Comparison of ENCODE assay signal across 8 mouse cellular contexts in genomic region chr13:56113431-56114248, GRCm38 (mm10). TPM values are rescaled to one million over a fixed set of nuclear protein-coding genes. Genes with fewer than 3 reads are reported as not detected.
DNase-seq lines count a peak whose midpoint lies in the region; ATAC-seq and TF ChIP-seq lines count a peak whose summit lies in the region.

No protein-coding gene starts in this region.

- H3K4me2 ChIP-seq in intestine, embryonic 16.5 days (ENCODE audit: low read depth, low read length) = peak overlapping the region; percentile 11
- H3K4me2 ChIP-seq in lung, postnatal 0 days (replicated peaks; ENCODE audit: low read depth, low read length) = peak overlapping the region; percentile 40

- H3K27me3 ChIP-seq in intestine, embryonic 16.5 days (replicated peaks; ENCODE audit: control insufficient read depth, insufficient read depth, low read length) = no peaks in the 10 kb centered on the region
- H3K27me3 ChIP-seq in lung, postnatal 0 days (replicated peaks; ENCODE audit: insufficient read depth, low read length) = no peaks in the 10 kb centered on the region

- no peak overlapping the region for H3K4me3 ChIP-seq in intestine, embryonic 16.5 days (ENCODE audit: low read length)
- no peak overlapping the region for H3K4me3 ChIP-seq in lung, postnatal 0 days (ENCODE audit: low read depth, low read length)

- peak; percentile 52 to 75 for DNase-seq in adrenal gland, adult (ENCODE audit: inconsistent age in 2 of 2, low spot score in 1 of 2)
- DNase-seq in adrenal gland, adult 18-20 months (ENCODE audit: low spot score in 2 of 2) = no peak
- DNase-seq in adipocyte (ENCODE audit: low spot score) = peak; percentile 78
- peak; percentile 57 for DNase-seq in gastrocnemius, postnatal 10 days
- peak; percentile 70 for DNase-seq in lung, postnatal 0 days (ENCODE audit: low spot score)
- DNase-seq in spleen, postnatal 4 days (ENCODE audit: low spot score in 2 of 2) = no peak
- no peak for DNase-seq in retina, embryonic 14.5 days (ENCODE audit: low spot score)

- peak; percentile 34 for ATAC-seq in intestine, embryonic 16.5 days
- peak; percentile 54 for ATAC-seq in lung, postnatal 0 days

- TF ChIP-seq CTCF in lung, postnatal 0 days (IDR thresholded peaks at IDR 0.05) = 0 out of 2 replicates have a peak, but pooled peaks have one; percentile 3

- peak overlapping the region; percentile 58 for H3K9ac ChIP-seq in intestine, embryonic 16.5 days (ENCODE audit: low read depth, low read length)
- no peak overlapping the region for H3K9ac ChIP-seq in lung, postnatal 0 days (replicated peaks; ENCODE audit: low read depth)

- peaks cover 80% of the 10 kb centered on the region for H3K4me1 ChIP-seq in intestine, embryonic 16.5 days (ENCODE audit: control insufficient read depth, insufficient read depth, low read length)
- peaks cover 47% of the 10 kb centered on the region; the same call in 1 of the 2 replicates for H3K4me1 ChIP-seq in lung, postnatal 0 days (ENCODE audit: insufficient read depth, low read depth, low read length)

- WGBS in intestine, embryonic 16.5 days = 51% methylated on average over 19 of the region's 19 CpGs
- 36% methylated on average over 19 of the region's 19 CpGs for WGBS in lung, postnatal 0 days

- H3K36me3 ChIP-seq in intestine, embryonic 16.5 days (ENCODE audit: control insufficient read depth, insufficient read depth, low read length) = no peaks in the 10 kb centered on the region
- no peaks in the 10 kb centered on the region for H3K36me3 ChIP-seq in lung, postnatal 0 days (ENCODE audit: insufficient read depth, low read length)

- H3K27ac ChIP-seq in intestine, embryonic 16.5 days (ENCODE audit: low read length) = peak overlapping the region; percentile 81
- peak overlapping the region; percentile 83 for H3K27ac ChIP-seq in lung, postnatal 0 days (ENCODE audit: low read length)

- 0 out of 2 replicates have a peak, but pooled peaks have one; percentile 26 for TF ChIP-seq EP300 in lung, postnatal 0 days (IDR thresholded peaks at IDR 0.05)

- no peaks in the 10 kb centered on the region for H3K9me3 ChIP-seq in intestine, embryonic 16.5 days (ENCODE audit: control insufficient read depth, low read length)
- H3K9me3 ChIP-seq in lung, postnatal 0 days (ENCODE audit: low read length) = no peaks in the 10 kb centered on the region

RNA-seq across cellular contexts. Expression of gene H2afy, which starts 22.5 kb away (rescaled TPM):
- 100 to 1,000 TPM; 121 to 122 TPM for total RNA-seq in adrenal gland, adult 18-20 months (2021)
- total RNA-seq in gastrocnemius, postnatal 10 days (2021) = 10 to 100 TPM; 68.3 to 81.6 TPM
- polyA plus RNA-seq in intestine, embryonic 16.5 days (2015; fragmentation: Nextera tagmentation; extraction: Ambion mirVana) = 235 and 246 TPM in 2 replicates
- 126 and 138 TPM in 2 replicates for polyA plus RNA-seq in lung, postnatal 0 days (2015; fragmentation: Nextera tagmentation; extraction: Ambion mirVana)

Comparison
In these comparisons a context has a peak if more than half of its experiments do, and no peak if none do; other contexts are left out.
1. DNase-seq: peak in adrenal gland, adult (2 of 2), adipocyte (single experiment), gastrocnemius, postnatal 10 days (single experiment) and lung, postnatal 0 days (single experiment); none in adrenal gland, adult 18-20 months (0 of 2), spleen, postnatal 4 days (0 of 2) and retina, embryonic 14.5 days (single experiment).